Mouse (Mus musculus): ENCODE measurements around the gene Gm14698.
"Not testable (repeated sequence)": the region's sequence is repeated elsewhere in the genome, so short reads cannot be mapped to it uniquely, and the experiment has no call there.

The Gm14698 gene

DNA sequence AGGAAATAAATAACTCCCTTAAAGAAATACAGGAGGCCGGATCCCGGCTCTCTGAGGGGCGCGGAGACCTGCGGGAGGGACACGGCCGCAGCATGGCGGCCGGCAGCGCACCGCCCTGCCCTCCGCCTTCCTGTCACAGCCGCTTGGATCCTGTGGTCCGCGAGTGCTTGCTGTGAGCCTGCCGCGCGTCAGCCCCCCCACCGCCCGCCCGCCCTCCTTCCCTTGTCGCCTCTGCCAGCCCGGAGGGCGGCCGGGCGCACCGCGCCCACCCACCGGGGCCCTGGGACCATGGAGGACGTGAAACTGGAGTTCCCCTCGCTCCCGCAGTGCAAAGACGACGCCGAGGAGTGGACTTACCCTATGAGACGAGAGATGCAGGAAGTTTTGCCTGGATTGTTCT is at the start of gene Gm14698:
Gm14698 (plus strand) TSS at position 35 of the 400 bp plus-strand sequence.
- not testable (repeated sequence) for DNase-seq (ENCODE audit: low read depth, low spot score)

- not testable (repeated sequence) for DNase-seq (ENCODE audit: low read depth, low spot score)
Measured at GRCm38 (mm10) chrX:68820449-68820848, 444 bp upstream of the Gm14698 start.

- DNase-seq (ENCODE audit: low read depth, low spot score), result peak; percentile 35
Measured at GRCm38 (mm10) chrX:68839548-68840444, 18.9 kb downstream of the Gm14698 start.

DNA sequence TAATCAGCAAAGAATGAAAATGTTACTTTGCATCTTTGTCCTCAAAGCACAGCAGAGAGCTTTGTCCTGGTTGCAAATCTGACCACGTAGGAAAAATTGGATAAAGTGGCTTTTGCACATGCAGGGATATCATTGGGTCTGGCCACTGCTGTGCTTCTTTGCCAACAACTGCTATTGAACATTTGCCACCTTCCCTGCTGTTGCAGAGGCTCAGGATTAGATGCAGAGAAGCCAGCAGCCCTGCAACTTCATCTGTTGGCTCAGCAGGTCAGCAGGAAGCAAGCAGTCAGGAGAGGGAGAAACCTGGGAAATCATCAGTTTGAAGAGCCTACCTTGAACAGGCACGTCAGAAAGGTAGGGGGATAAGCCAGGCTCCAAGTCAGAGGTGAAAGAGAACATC is 44.3 kb downstream of the Gm14698 start:
- DNase-seq (ENCODE audit: low read depth, low spot score), result no peak

Measured in forelimb bud, embryonic 11.5 days (tissue).